9 mouse cellular contexts compared by ENCODE assay signal in the genomic region with DNA sequence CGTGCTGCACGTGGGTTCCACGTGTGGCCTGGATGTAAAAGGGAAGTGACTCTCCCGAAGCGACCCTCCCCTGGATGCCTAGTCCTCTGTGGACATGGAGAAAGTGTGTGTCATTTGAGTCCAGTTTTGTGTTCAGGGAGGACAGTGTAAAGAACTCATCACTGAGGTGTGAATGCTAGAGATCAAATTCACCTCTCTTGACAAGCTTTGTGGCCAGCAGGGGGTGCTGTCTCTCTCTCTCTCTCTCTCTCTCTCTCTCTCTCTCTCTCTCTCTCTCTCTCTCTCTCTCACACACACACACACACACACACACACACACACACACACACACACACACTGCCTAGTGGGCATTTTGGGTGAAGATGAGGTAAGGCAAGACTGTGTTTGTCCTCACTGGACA.
DNase-seq lines count a peak whose midpoint lies in the region; ATAC-seq and TF ChIP-seq lines count a peak whose summit lies in the region.
"Had no signal": no experiment of that assay in that cellular context is flagged by ENCODE, and none has a peak within 500 bp of the region (broad histone marks: within the 10 kb centered on the region; RNA-seq: fewer than 3 reads in every experiment).

No protein-coding gene starts in this region.

- WGBS in hindbrain, embryonic 10.5 days, result 81% methylated on average over 5 of the region's 5 CpGs
- 83% methylated on average over 5 of the region's 5 CpGs for WGBS in hindbrain, embryonic 16.5 days
- WGBS in embryonic facial prominence, embryonic 10.5 days, result 83% methylated on average over 5 of the region's 5 CpGs
- WGBS in midbrain, postnatal 0 days, result 82% methylated on average over 5 of the region's 5 CpGs
- 79% methylated on average over 5 of the region's 5 CpGs for WGBS in kidney, embryonic 16.5 days

- no peaks in the 10 kb centered on the region for H3K27me3 ChIP-seq in hindbrain, embryonic 10.5 days (ENCODE audit: insufficient read depth, poor library complexity, severe bottlenecking)
- H3K27me3 ChIP-seq in hindbrain, embryonic 16.5 days (replicated peaks; ENCODE audit: control insufficient read depth, insufficient read depth, low read length), result no peaks in the 10 kb centered on the region
- H3K27me3 ChIP-seq in embryonic facial prominence, embryonic 10.5 days (replicated peaks; ENCODE audit: low read depth, poor library complexity, severe bottlenecking), result no peaks in the 10 kb centered on the region
- H3K27me3 ChIP-seq in midbrain, postnatal 0 days (ENCODE audit: insufficient read depth, low read length), result no peaks in the 10 kb centered on the region
- no peaks in the 10 kb centered on the region for H3K27me3 ChIP-seq in kidney, embryonic 16.5 days (ENCODE audit: insufficient read depth, low read length)

- H3K36me3 ChIP-seq in hindbrain, embryonic 10.5 days, result no peaks in the 10 kb centered on the region
- H3K36me3 ChIP-seq in hindbrain, embryonic 16.5 days (ENCODE audit: control insufficient read depth, insufficient read depth, low read length), result no peaks in the 10 kb centered on the region
- no peaks in the 10 kb centered on the region for H3K36me3 ChIP-seq in embryonic facial prominence, embryonic 10.5 days (replicated peaks)
- H3K36me3 ChIP-seq in midbrain, postnatal 0 days (ENCODE audit: insufficient read depth, low read length), result peaks cover 11% of the 10 kb centered on the region
- H3K36me3 ChIP-seq in kidney, embryonic 16.5 days (ENCODE audit: insufficient read depth, low read length), result no peaks in the 10 kb centered on the region

- peak; percentile 69 for TF ChIP-seq CTCF in midbrain, postnatal 0 days (IDR thresholded peaks at IDR 0.05)

- no peaks in the 10 kb centered on the region; the same call in 1 of the 2 replicates for H3K4me1 ChIP-seq in hindbrain, embryonic 10.5 days (replicated peaks)
- no peaks in the 10 kb centered on the region for H3K4me1 ChIP-seq in hindbrain, embryonic 16.5 days (ENCODE audit: control insufficient read depth, insufficient read depth, low read depth, low read length)
- H3K4me1 ChIP-seq in embryonic facial prominence, embryonic 10.5 days, result no peaks in the 10 kb centered on the region
- no peaks in the 10 kb centered on the region for H3K4me1 ChIP-seq in midbrain, postnatal 0 days (ENCODE audit: insufficient read depth, low read length)
- no peaks in the 10 kb centered on the region for H3K4me1 ChIP-seq in kidney, embryonic 16.5 days (ENCODE audit: insufficient read depth, low read length)

- no peak for ATAC-seq in hindbrain, embryonic 16.5 days
- no peak for ATAC-seq in midbrain, postnatal 0 days (ENCODE audit: low FRiP score)
- no peak for ATAC-seq in kidney, embryonic 16.5 days (ENCODE audit: low FRiP score, low TSS enrichment)

- peak; percentile 28 for DNase-seq in hindbrain, embryonic 10.5 days (ENCODE audit: low spot score)
- DNase-seq in right cerebral cortex, adult 2 months (ENCODE audit: low spot score in 2 of 2), result peak; percentile 76 to 77
- DNase-seq in right cerebral cortex, postnatal 25 days, result no peak
- peak; percentile 48 for DNase-seq in embryonic facial prominence, embryonic 10.5 days (ENCODE audit: low spot score)
- peak; percentile 53 for DNase-seq in midbrain, postnatal 0 days (ENCODE audit: low spot score)
- DNase-seq in thymus, postnatal 36 days, result no peak

- no peaks in the 10 kb centered on the region for H3K9me3 ChIP-seq in hindbrain, embryonic 10.5 days
- no peaks in the 10 kb centered on the region for H3K9me3 ChIP-seq in hindbrain, embryonic 16.5 days (ENCODE audit: control insufficient read depth, low read length)
- H3K9me3 ChIP-seq in embryonic facial prominence, embryonic 10.5 days, result no peaks in the 10 kb centered on the region
- H3K9me3 ChIP-seq in midbrain, postnatal 0 days (ENCODE audit: low read length), result no peaks in the 10 kb centered on the region
- no peaks in the 10 kb centered on the region for H3K9me3 ChIP-seq in kidney, embryonic 16.5 days (ENCODE audit: low read length)

- no peak overlapping the region for H3K27ac ChIP-seq in hindbrain, embryonic 10.5 days
- no peak overlapping the region for H3K27ac ChIP-seq in hindbrain, embryonic 16.5 days (ENCODE audit: low read depth, low read length)
- no peak overlapping the region for H3K27ac ChIP-seq in embryonic facial prominence, embryonic 10.5 days (replicated peaks)
- H3K27ac ChIP-seq in midbrain, postnatal 0 days (ENCODE audit: low read depth, low read length), result no peak overlapping the region
- no peak overlapping the region for H3K27ac ChIP-seq in kidney, embryonic 16.5 days (ENCODE audit: low read length)
- H3K27ac ChIP-seq: macrophage had no signal

- no peak overlapping the region for H3K9ac ChIP-seq in hindbrain, embryonic 16.5 days (ENCODE audit: low read depth, low read length)
- H3K9ac ChIP-seq in midbrain, postnatal 0 days (replicated peaks; ENCODE audit: low read length, poor library complexity, severe bottlenecking), result no peak overlapping the region
- no peak overlapping the region for H3K9ac ChIP-seq in kidney, embryonic 16.5 days (replicated peaks; ENCODE audit: low read length)

- no peak overlapping the region for H3K4me3 ChIP-seq in hindbrain, embryonic 10.5 days
- H3K4me3 ChIP-seq in hindbrain, embryonic 16.5 days (ENCODE audit: low read length), result no peak overlapping the region
- H3K4me3 ChIP-seq in embryonic facial prominence, embryonic 10.5 days, result no peak overlapping the region
- H3K4me3 ChIP-seq in midbrain, postnatal 0 days (ENCODE audit: low read depth, low read length), result no peak overlapping the region
- H3K4me3 ChIP-seq in kidney, embryonic 16.5 days (ENCODE audit: low read length), result no peak overlapping the region

- no peak overlapping the region for H3K4me2 ChIP-seq in hindbrain, embryonic 16.5 days (ENCODE audit: low read length)
- no peak overlapping the region for H3K4me2 ChIP-seq in midbrain, postnatal 0 days (ENCODE audit: low read depth, low read length, poor library complexity, severe bottlenecking)
- no peak overlapping the region for H3K4me2 ChIP-seq in kidney, embryonic 16.5 days (replicated peaks; ENCODE audit: low read depth, low read length)

Comparison
In these comparisons a context has a peak if more than half of its experiments do, and no peak if none do; other contexts are left out.
1. DNase-seq: peak in hindbrain, embryonic 10.5 days (single experiment), right cerebral cortex, adult 2 months (2 of 2), embryonic facial prominence, embryonic 10.5 days (single experiment) and midbrain, postnatal 0 days (single experiment); none in right cerebral cortex, postnatal 25 days (single experiment) and thymus, postnatal 36 days (0 of 2).